Mouse (Mus musculus) stomach, embryonic 15.5 days (tissue): ENCODE results near the gene Nfkbid. TPM values are rescaled to one million over a fixed set of nuclear protein-coding genes. Genes with fewer than 3 reads are reported as not detected.
"Not testable (repeated sequence)": the region's sequence is repeated elsewhere in the genome, so short reads cannot be mapped to it uniquely, and the experiment has no call there.

Source experiments
- ATAC-seq: fragments of 200-750 bp; cut with Nextera tagmentation; 2 replicates; pipeline ENCODE4 v1.8.0; 2017; ENCODE audit warnings: low read depth, moderate number of reproducible peaks, moderate TSS enrichment; ENCODE audit not compliant: insufficient read depth, low FRiP score
- H3K27ac ChIP-seq: fragments of 300-500 bp; sonication (generic); 2 replicates; pipeline ENCODE4 v1.5.1; 2015; ENCODE audit warnings: mild to moderate bottlenecking, inconsistent platforms
- H3K27me3 ChIP-seq: fragments of 300-500 bp; sonication (generic); replicated peaks from 2 replicates; pipeline ENCODE4 v1.6.1; 2015; ENCODE audit warnings: inconsistent platforms
- H3K36me3 ChIP-seq: fragments of 300-500 bp; sonication (generic); 2 replicates; pipeline ENCODE4 v1.6.1; 2015; ENCODE audit warnings: inconsistent platforms
- H3K4me1 ChIP-seq: fragments of 300-500 bp; sonication (generic); 2 replicates; pipeline ENCODE4 v1.6.1; 2015; ENCODE audit warnings: inconsistent platforms
- H3K4me2 ChIP-seq: fragments of 300-500 bp; sonication (generic); 2 replicates; pipeline ENCODE4 v1.6.1; 2015; ENCODE audit warnings: mild to moderate bottlenecking, inconsistent platforms
- H3K4me3 ChIP-seq: fragments of 300-500 bp; sonication (generic); replicated peaks from 2 replicates; pipeline ENCODE4 v1.5.1; 2015; ENCODE audit warnings: inconsistent platforms
- H3K9ac ChIP-seq: fragments of 300-500 bp; sonication (generic); 2 replicates; pipeline ENCODE4 v1.6.1; 2015; ENCODE audit warnings: inconsistent platforms
- H3K9me3 ChIP-seq: fragments of 300-500 bp; sonication (generic); 2 replicates; pipeline ENCODE4 v1.6.1; 2016; ENCODE audit warnings: inconsistent platforms
- WGBS: fragments of 180-500 bp; shearing (Covaris S2); methylation state at CpG from one replicate; pipeline ENCODE4 v1.1.7; 2015; 5-methylcytosine and 5-hydroxymethylcytosine counted together
- polyA plus RNA-seq: library from polyadenylated mRNA; unstranded; fragments of >200 nt; fragmentation: Nextera tagmentation; extraction: Ambion mirVana; gene quantifications from 2 replicates; pipeline ENCODE4 v1.2.1, GENCODE M21; 2015

The Nfkbid gene
- polyA plus RNA-seq, 1 experiment from 2014 or later: 2.6 TPM

- 84% methylated on average over 7 of the region's 7 CpGs for WGBS
- H3K4me1 ChIP-seq, H3K27ac ChIP-seq, H3K9me3 ChIP-seq, H3K4me2 ChIP-seq, H3K27me3 ChIP-seq, H3K9ac ChIP-seq, H3K36me3 ChIP-seq, ATAC-seq, H3K4me3 ChIP-seq: not testable (repeated sequence)
Measured at GRCm38 (mm10) chr7:30476136-30476535, 54.6 kb downstream of the Nfkbid start.

GRCm38 (mm10) chr7:30477415-30478381 is 56.2 kb downstream of the Nfkbid start:
- Histone ChIP-seq H3K4me1 (peaks cover 8% of the 10 kb centered on the region; the same call in 1 of the 2 replicates), H3K4me2 (peak overlapping the region; percentile 48), H3K9me3 (no peaks in the 10 kb centered on the region), H3K9ac (no peak overlapping the region), H3K27ac (no peak overlapping the region), H3K36me3 (no peaks in the 10 kb centered on the region), H3K27me3 (no peaks in the 10 kb centered on the region), H3K4me3 (peak overlapping the region; percentile 17; the same call in 1 of the 2 replicates)
- 7% methylated on average over 30 of the region's 32 CpGs for WGBS
- ATAC-seq: no peak

Other genes starting within 250 kb of the Nfkbid start
- 13.8 and 22.0 TPM in 2 replicates for gene Cox7a1, start 237.6 kb upstream of the Nfkbid start, polyA plus RNA-seq
- gene Capns1, start 222.9 kb upstream of the Nfkbid start, polyA plus RNA-seq: 106 and 111 TPM in 2 replicates
- 129 and 139 TPM in 2 replicates for gene Polr2i, start 189.8 kb upstream of the Nfkbid start, polyA plus RNA-seq
- 138 and 158 TPM in 2 replicates for gene Tbcb, start 189.5 kb upstream of the Nfkbid start, polyA plus RNA-seq
- not detected in 2 replicates for gene Ovol3, start 186.0 kb upstream of the Nfkbid start, polyA plus RNA-seq
- gene Thap8, start 141.6 kb upstream of the Nfkbid start, polyA plus RNA-seq: 0.62 and 0.65 TPM in 2 replicates
- 5.3 and 6.5 TPM in 2 replicates for gene Wdr62, start 141.3 kb upstream of the Nfkbid start, polyA plus RNA-seq
- gene Clip3, start 130.0 kb upstream of the Nfkbid start, polyA plus RNA-seq: 23.2 and 26.6 TPM in 2 replicates
- gene Alkbh6, start 113.0 kb upstream of the Nfkbid start, polyA plus RNA-seq: 63.2 and 72.3 TPM in 2 replicates
- 65.2 and 73.8 TPM in 2 replicates for gene Syne4, start 106.9 kb upstream of the Nfkbid start, polyA plus RNA-seq
- 2.4 and 2.6 TPM in 2 replicates for gene E130208F15Rik, start 100.0 kb upstream of the Nfkbid start, polyA plus RNA-seq
- gene Sdhaf1, start 97.8 kb upstream of the Nfkbid start, polyA plus RNA-seq: 14.3 and 16.1 TPM in 2 replicates
- 4.9 and 5.6 TPM in 2 replicates for gene Lrfn3, start 59.0 kb upstream of the Nfkbid start, polyA plus RNA-seq
- gene Tyrobp, start 8.0 kb upstream of the Nfkbid start, polyA plus RNA-seq: 71.6 and 84.5 TPM in 2 replicates
- 1.4 and 2.0 TPM in 2 replicates for gene Hcst, start 1.9 kb upstream of the Nfkbid start, polyA plus RNA-seq
- gene Aplp1, start 23.8 kb downstream of the Nfkbid start, polyA plus RNA-seq: 38.6 and 46.5 TPM in 2 replicates
- 4.7 and 6.0 TPM in 2 replicates for gene Kirrel2, start 36.0 kb downstream of the Nfkbid start, polyA plus RNA-seq
- 3.7 and 5.7 TPM in 2 replicates for gene Nphs1, start 36.6 kb downstream of the Nfkbid start, polyA plus RNA-seq
- 3.8 and 5.0 TPM in 2 replicates for gene Prodh2, start 71.9 kb downstream of the Nfkbid start, polyA plus RNA-seq
- gene Arhgap33, start 113.3 kb downstream of the Nfkbid start, polyA plus RNA-seq: 7.3 and 8.7 TPM in 2 replicates
- 49.6 and 51.0 TPM in 2 replicates for gene Hspb6, start 130.4 kb downstream of the Nfkbid start, polyA plus RNA-seq
- gene Proser3, start 130.6 kb downstream of the Nfkbid start, polyA plus RNA-seq: 11.1 and 13.5 TPM in 2 replicates
- 55.0 and 66.3 TPM in 2 replicates for gene Lin37, start 138.1 kb downstream of the Nfkbid start, polyA plus RNA-seq
- 82.5 and 85.7 TPM in 2 replicates for gene U2af1l4, start 141.6 kb downstream of the Nfkbid start, polyA plus RNA-seq
- 11.1 and 11.5 TPM in 2 replicates for gene Gm49396, start 141.6 kb downstream of the Nfkbid start, polyA plus RNA-seq
- gene Psenen, start 141.9 kb downstream of the Nfkbid start, polyA plus RNA-seq: 135 and 138 TPM in 2 replicates
- gene Igflr1, start 143.7 kb downstream of the Nfkbid start, polyA plus RNA-seq: 2.2 and 3.5 TPM in 2 replicates
- 7.6 and 8.4 TPM in 2 replicates for gene Kmt2b, start 167.0 kb downstream of the Nfkbid start, polyA plus RNA-seq
- gene Zbtb32, start 177.2 kb downstream of the Nfkbid start, polyA plus RNA-seq: 0.81 and 0.90 TPM in 2 replicates
- gene Upk1a, start 191.1 kb downstream of the Nfkbid start, polyA plus RNA-seq: 6.8 and 7.4 TPM in 2 replicates
- 994 and 1,014 TPM in 2 replicates for gene Cox6b1, start 204.4 kb downstream of the Nfkbid start, polyA plus RNA-seq
- gene Etv2, start 214.1 kb downstream of the Nfkbid start, polyA plus RNA-seq: not detected in 2 replicates
- gene Rbm42, start 228.6 kb downstream of the Nfkbid start, polyA plus RNA-seq: 110 and 111 TPM in 2 replicates
- gene Haus5, start 243.3 kb downstream of the Nfkbid start, polyA plus RNA-seq: 39.1 and 47.7 TPM in 2 replicates
- not detected in 2 replicates for gene Pmis2, start 249.9 kb downstream of the Nfkbid start, polyA plus RNA-seq